Mouse (Mus musculus) forebrain, embryonic 11.5 days (tissue): ENCODE measurements around the gene Gja5. TPM values are rescaled to one million over a fixed set of nuclear protein-coding genes. Genes with fewer than 3 reads are reported as not detected.

Source experiments
- ATAC-seq: fragments of 200-750 bp; cut with Nextera tagmentation; replicated peaks from 2 replicates; pipeline ENCODE4 v1.8.0; 2017; ENCODE audit warnings: moderate TSS enrichment; ENCODE audit not compliant: low FRiP score
- DNase-seq: peaks from one replicate; pipeline ENCODE4 v3.0.0-alpha.2; 2017; ENCODE audit warnings: low spot score
- H3K27ac ChIP-seq: fragments of 300-500 bp; sonication (generic); 2 replicates; pipeline ENCODE4 v1.5.1; 2014; ENCODE audit warnings: low read depth, low read length
- H3K27me3 ChIP-seq: fragments of 300-500 bp; sonication (generic); 2 replicates; pipeline ENCODE4 v1.6.1; 2014; ENCODE audit warnings: mild to moderate bottlenecking, low read length, mixed read lengths; ENCODE audit not compliant: control insufficient read depth, insufficient read depth
- H3K36me3 ChIP-seq: fragments of 300-500 bp; sonication (generic); 2 replicates; pipeline ENCODE4 v1.6.1; 2014; ENCODE audit warnings: mild to moderate bottlenecking, low read length, moderate library complexity, mixed read lengths; ENCODE audit not compliant: control insufficient read depth, insufficient read depth
- H3K4me1 ChIP-seq: fragments of 300-500 bp; sonication (generic); replicated peaks from 2 replicates; pipeline ENCODE4 v1.6.1; 2014; ENCODE audit warnings: low read length, mixed read lengths; ENCODE audit not compliant: control insufficient read depth, insufficient read depth
- H3K4me2 ChIP-seq: fragments of 300-500 bp; sonication (generic); 2 replicates; pipeline ENCODE4 v1.6.1; 2014; ENCODE audit warnings: low read depth, mild to moderate bottlenecking, low read length, moderate library complexity, mixed read lengths; ENCODE audit not compliant: severe bottlenecking
- H3K4me3 ChIP-seq: fragments of 300-500 bp; sonication (generic); 2 replicates; pipeline ENCODE4 v1.5.1; 2014; ENCODE audit warnings: low read depth, low read length
- H3K9ac ChIP-seq: fragments of 300-500 bp; sonication (generic); 2 replicates; pipeline ENCODE4 v1.6.1; 2014; ENCODE audit warnings: low read length
- H3K9me3 ChIP-seq: fragments of 300-500 bp; sonication (generic); 2 replicates; pipeline ENCODE4 v1.6.1; 2016; ENCODE audit warnings: low read length, mixed read lengths; ENCODE audit not compliant: control insufficient read depth
- WGBS: fragments of 180-500 bp; shearing (Covaris S2); extraction: QIAGEN DNeasy Blood & Tissue Kit; methylation state at CpG from one replicate; pipeline ENCODE4 v1.1.7; 2014; 5-methylcytosine and 5-hydroxymethylcytosine counted together
- polyA plus RNA-seq: library from polyadenylated mRNA; unstranded; fragments of >200 nt; fragmentation: Nextera tagmentation; extraction: Ambion mirVana; gene quantifications from 2 replicates; pipeline ENCODE4 v1.2.1, GENCODE M21; 2014

Gene Gja5
- polyA plus RNA-seq, 1 experiment from 2014 or later, result 2.5 TPM

DNA sequence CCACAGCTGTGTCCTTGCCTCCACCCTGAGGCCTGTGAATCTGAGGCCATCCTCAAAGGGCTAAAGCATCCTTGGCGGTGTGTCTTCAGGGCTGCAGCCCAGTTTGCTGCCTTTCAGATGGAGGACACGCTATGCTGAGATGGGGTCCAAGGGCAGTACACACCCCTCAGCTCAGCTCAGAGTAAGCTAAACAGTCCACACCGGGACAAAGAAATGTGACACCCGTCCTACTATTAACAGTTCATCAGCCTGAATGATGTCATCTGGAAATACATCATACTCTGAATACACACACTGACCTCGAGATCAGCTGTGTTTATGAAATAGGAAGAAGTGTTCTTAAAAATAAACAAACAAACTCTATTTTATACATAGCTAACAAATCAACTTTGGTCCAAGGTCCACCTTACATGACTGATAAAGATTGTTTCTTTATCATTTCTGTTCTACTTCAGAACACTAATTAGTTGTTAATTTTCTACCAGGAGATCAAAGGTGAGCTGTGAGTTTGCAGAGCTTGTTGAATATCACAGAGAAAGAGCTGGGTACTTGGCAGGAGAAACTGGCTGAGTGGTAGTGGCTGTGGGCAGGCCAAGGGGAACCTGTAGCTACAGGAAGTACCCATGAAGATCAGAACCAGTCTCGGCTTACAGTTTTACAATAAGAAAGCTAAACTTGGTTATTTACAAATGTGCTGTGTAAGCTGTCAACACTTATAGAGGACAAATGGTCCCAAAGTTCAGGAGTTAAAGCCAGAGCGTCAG lies 29.5 kb upstream of the Gja5 start:
- Histone ChIP-seq H3K36me3 (no peaks in the 10 kb centered on the region; the same call in 1 of the 2 replicates), H3K4me3 (no peak overlapping the region), H3K27me3 (no peaks in the 10 kb centered on the region), H3K4me2 (no peak overlapping the region), H3K27ac (no peak overlapping the region), H3K4me1 (no peaks in the 10 kb centered on the region), H3K9ac (no peak overlapping the region), H3K9me3 (no peaks in the 10 kb centered on the region)
- no peak for DNase-seq
- no peak for ATAC-seq
- WGBS, result 86% methylated on average over 7 of the region's 7 CpGs

GRCm38 (mm10) chr3:96879536-96879935 lies 25.0 kb upstream of the Gja5 start:
- Histone ChIP-seq H3K9me3 (no peaks in the 10 kb centered on the region), H3K4me1 (no peaks in the 10 kb centered on the region), H3K4me2 (no peak overlapping the region), H3K27ac (no peak overlapping the region), H3K4me3 (no peak overlapping the region), H3K27me3 (no peaks in the 10 kb centered on the region), H3K36me3 (no peaks in the 10 kb centered on the region; the same call in 1 of the 2 replicates), H3K9ac (no peak overlapping the region)
- WGBS, result 89% methylated on average over 9 of the region's 9 CpGs
- ATAC-seq (no peak), DNase-seq (no peak)

- no peak overlapping the region for H3K4me2 ChIP-seq
- DNase-seq (no peak), ATAC-seq (no peak)
- H3K4me3 ChIP-seq, result no peak overlapping the region
- H3K9ac ChIP-seq, result no peak overlapping the region
- no peaks in the 10 kb centered on the region for H3K27me3 ChIP-seq
- H3K9me3 ChIP-seq, result no peaks in the 10 kb centered on the region
- no peaks in the 10 kb centered on the region for H3K4me1 ChIP-seq
- H3K27ac ChIP-seq, result no peak overlapping the region
- 88% methylated on average over 4 of the region's 4 CpGs for WGBS
- no peaks in the 10 kb centered on the region; the same call in 1 of the 2 replicates for H3K36me3 ChIP-seq
These were observed 24.1 kb upstream of the Gja5 start for GRCm38 (mm10) chr3:96880385-96880784.

GRCm38 (mm10) chr3:96881557-96881956 lies 22.9 kb upstream of the Gja5 start:
- ATAC-seq (no peak), DNase-seq (no peak)
- no peak overlapping the region for H3K4me3 ChIP-seq
- WGBS, result 87% methylated on average over 6 of the region's 6 CpGs
- no peak overlapping the region for H3K4me2 ChIP-seq
- no peaks in the 10 kb centered on the region for H3K9me3 ChIP-seq
- no peak overlapping the region for H3K9ac ChIP-seq
- H3K27ac ChIP-seq, result no peak overlapping the region
- no peaks in the 10 kb centered on the region for H3K4me1 ChIP-seq
- H3K27me3 ChIP-seq, result no peaks in the 10 kb centered on the region
- no peaks in the 10 kb centered on the region; the same call in 1 of the 2 replicates for H3K36me3 ChIP-seq

DNA sequence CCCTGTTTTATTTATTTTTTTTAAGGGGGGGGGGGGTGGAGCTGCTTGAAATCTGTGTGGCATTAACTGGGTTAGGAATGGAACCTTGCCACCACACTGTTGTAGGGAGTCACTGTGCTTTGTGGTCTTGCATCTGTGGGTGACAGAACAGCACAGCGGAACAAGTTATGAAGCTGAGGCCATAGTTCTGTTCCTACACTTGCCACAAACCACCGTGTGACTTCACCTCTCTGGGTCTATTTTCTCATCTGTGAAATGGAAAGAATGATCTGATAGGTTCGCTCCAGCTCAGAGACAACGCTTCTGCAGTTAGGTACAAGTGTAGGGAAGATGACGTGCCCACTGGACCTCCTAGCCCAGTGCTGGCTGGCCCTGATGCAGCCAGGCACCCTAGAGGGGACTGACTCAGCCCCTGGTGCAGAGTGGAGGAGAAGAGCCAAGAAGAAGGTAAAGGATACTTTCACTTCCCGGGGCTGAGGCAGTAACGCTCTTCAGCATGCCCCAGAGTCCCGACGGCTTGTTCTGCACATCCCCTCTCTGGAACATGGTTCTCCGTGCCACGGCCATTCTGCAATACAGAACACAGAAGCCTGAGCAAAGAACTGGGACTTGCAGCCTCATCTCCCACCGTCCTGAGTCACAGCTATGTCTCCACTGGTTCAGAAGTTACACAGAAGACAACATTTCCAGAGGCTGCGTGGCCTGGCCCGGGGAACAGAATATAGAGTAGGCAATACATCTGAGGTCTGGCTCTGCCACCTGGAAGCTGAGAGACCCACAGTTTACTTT lies 22.2 kb upstream of the Gja5 start:
- Histone ChIP-seq H3K27ac (no peak overlapping the region), H3K4me1 (no peaks in the 10 kb centered on the region), H3K9ac (no peak overlapping the region), H3K4me2 (no peak overlapping the region), H3K9me3 (no peaks in the 10 kb centered on the region), H3K4me3 (no peak overlapping the region), H3K36me3 (no peaks in the 10 kb centered on the region; the same call in 1 of the 2 replicates), H3K27me3 (no peaks in the 10 kb centered on the region)
- ATAC-seq (no peak), DNase-seq (no peak)
- WGBS, result 96% methylated on average over 14 of the region's 14 CpGs

DNA sequence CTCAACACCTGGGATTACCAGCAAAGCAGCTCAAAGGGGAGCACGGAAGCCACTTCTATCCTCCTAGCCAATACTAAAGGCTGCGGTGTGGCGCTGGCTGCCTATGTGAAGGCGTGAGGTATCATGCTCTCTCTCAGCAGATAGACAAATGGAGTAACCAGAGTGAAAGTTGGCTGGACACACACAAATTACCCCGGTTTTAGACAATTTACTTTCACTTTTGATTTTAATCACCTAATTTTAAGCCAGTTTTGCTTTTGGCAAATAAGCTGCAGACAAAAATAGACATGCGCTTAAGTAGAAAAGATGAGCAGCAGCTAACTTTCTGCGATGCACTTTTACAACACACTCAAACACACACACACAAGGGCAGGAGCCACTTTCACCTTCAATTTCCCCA lies 20.8 kb upstream of the Gja5 start:
- Histone ChIP-seq H3K4me2 (no peak overlapping the region), H3K9me3 (no peaks in the 10 kb centered on the region), H3K36me3 (no peaks in the 10 kb centered on the region; the same call in 1 of the 2 replicates), H3K4me3 (no peak overlapping the region), H3K27ac (no peak overlapping the region), H3K4me1 (no peaks in the 10 kb centered on the region), H3K9ac (no peak overlapping the region), H3K27me3 (no peaks in the 10 kb centered on the region)
- no peak for DNase-seq
- WGBS, result 95% methylated on average over 7 of the region's 7 CpGs
- no peak for ATAC-seq

DNA sequence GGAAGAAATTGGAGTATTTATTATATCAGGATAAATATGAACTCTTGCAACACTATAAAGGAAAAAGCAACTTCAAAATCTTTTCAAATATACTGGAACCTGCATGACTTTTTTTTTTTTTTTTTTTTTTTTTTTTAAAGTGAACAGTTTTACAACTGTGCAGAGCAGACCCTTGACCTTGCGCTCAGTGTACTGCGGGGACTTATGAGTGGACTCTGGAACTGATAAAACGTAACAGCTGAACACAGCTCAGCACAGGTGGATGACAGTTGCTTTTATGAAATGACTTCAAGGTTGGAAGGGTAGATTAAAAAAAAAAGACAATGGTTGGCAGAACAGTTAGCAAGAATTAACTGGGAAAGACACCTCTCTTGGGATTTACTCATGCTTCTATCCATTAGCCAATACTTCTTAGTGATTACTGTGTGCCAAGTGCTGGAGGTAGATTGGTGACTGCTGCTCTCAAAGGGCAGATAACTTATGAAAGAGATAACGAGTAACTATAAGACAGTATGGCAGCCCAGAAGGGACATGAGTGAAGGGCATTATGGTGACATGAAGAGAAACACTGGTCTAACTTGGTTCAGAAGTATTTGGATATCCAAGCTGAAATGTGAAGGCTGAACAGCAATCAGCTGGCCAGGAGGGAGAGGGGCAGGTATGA lies 2.0 kb upstream of the Gja5 start:
- Histone ChIP-seq H3K27me3 (no peaks in the 10 kb centered on the region; the same call in 1 of the 2 replicates), H3K4me3 (no peak overlapping the region), H3K9me3 (no peaks in the 10 kb centered on the region), H3K9ac (no peak overlapping the region), H3K4me1 (peaks cover 5% of the 10 kb centered on the region; the same call in 1 of the 2 replicates), H3K4me2 (no peak overlapping the region), H3K27ac (no peak overlapping the region), H3K36me3 (no peaks in the 10 kb centered on the region)
- WGBS, result 93% methylated on average over 4 of the region's 4 CpGs
- ATAC-seq (no peak), DNase-seq (no peak)

DNA sequence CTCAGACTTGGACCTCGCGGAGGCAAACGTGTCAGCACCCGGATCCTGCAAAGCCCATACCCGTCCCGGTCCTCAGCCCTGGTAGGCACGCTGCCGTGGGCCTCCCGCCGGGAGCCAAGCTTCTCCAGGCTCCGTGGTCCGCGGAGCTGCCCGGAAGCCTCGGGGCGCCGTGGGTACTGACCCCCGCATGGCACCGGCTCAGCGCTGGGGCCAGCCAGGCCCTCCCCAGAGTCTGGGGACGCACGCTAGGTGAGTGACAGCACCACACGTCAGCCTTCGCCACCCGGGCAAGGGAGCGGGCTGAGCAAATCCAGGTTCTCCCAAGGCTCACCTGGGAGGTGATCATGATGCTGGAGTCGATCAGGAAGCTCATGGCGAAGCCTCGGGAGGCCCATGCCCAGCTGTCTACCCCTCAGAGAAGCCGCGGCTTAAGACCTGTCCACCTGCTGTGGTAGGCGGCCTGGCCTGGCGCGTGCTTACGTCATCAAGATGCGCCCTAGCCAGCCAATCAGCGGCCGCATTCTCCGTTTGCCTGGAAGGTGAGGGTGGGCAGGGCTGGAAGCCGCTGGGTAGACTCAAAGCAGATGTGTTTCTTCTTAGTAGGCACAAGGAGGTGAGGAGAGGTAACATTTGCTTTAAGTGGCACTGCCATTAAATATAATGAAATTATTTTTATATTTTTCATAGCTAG lies 503 bp downstream of the Gja5 start, which contains the start of gene Gpr89:
Gene Gpr89 (minus strand): TSS at position 496 of the 691 bp plus-strand sequence.
- Histone ChIP-seq H3K27me3 (peaks cover 2% of the 10 kb centered on the region; the same call in 1 of the 2 replicates), H3K27ac (no peak within 1 kb of the TSS), H3K4me3 (peak within 1 kb of the TSS; percentile 95), H3K4me2 (peak within 1 kb of the TSS; percentile 96), H3K4me1 (peaks cover 5% of the 10 kb centered on the region; the same call in 1 of the 2 replicates), H3K9ac (peak within 1 kb of the TSS; percentile 87), H3K36me3 (no peaks in the 10 kb centered on the region), H3K9me3 (no peaks in the 10 kb centered on the region)
- DNase-seq (peak; percentile 97), ATAC-seq (peak; percentile 98)
- under 1% methylated on average over 40 of the region's 40 CpGs for WGBS
